Mouse (Mus musculus) gastrocnemius, adult 8-10 months (tissue): Measurements from ENCODE around the gene Olfr516. TPM values are rescaled to one million over a fixed set of nuclear protein-coding genes. Genes with fewer than 3 reads are reported as not detected.
"Not testable (repeated sequence)": the region's sequence is repeated elsewhere in the genome, so short reads cannot be mapped to it uniquely, and the experiment has no call there.

Experiments
- DNase-seq, 2 experiments: peaks; one replicate each; pipeline ENCODE4 v3.0.0; 2022; ENCODE audit warnings: low spot score in 2 of 2
- total RNA-seq, 4 experiments: library from RNA; stranded (reverse); gene quantifications; 2 replicates each; pipeline ENCODE4 v1.2.4; 2022

Olfr516 gene
- total RNA-seq: not detected

DNA sequence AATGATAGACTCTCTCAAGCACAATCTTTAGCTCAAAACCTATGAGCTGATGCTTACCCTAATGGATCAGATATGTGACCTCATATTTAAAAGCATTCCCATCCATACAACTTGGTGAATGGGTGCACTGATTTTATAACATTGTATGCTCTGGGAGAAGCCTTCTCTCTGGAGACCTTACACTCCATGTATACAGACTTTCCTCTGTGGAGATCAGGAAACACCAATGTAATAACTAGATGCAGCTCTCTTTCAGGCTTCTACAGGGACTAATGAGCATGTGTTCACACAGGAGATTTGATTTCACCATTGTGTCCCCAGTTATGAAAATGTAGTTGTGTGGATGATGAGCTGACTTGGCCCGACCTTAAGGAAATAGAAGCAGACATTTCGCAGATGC is at the start of gene Olfr516:
Gene Olfr516, minus strand, starts transcription at position 101 of the 400 bp plus-strand sequence.
- DNase-seq: no peak

DNA sequence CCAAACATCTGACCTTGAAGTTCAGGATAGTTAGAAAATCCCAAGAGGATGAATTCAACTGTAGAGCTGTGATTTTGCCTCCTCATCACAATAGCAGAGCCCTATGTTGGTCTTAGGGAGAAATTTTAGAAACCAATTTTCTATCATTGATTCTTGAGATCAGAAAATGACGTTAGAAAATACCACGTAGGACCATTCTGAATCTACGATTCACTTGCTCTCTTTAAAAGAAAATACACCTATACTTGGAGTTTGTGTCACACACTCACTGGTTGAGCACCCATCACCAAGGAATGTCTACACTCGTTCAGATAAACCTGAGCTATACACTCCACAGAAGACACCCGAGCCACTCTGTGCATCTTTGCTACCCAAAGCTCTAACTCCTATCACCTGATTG is 44.0 kb upstream of the Olfr516 start, which contains the start of gene Olfr519:
Gene Olfr519, minus strand, starts transcription at position 101 of the 400 bp plus-strand sequence.
- DNase-seq: no peak

DNA sequence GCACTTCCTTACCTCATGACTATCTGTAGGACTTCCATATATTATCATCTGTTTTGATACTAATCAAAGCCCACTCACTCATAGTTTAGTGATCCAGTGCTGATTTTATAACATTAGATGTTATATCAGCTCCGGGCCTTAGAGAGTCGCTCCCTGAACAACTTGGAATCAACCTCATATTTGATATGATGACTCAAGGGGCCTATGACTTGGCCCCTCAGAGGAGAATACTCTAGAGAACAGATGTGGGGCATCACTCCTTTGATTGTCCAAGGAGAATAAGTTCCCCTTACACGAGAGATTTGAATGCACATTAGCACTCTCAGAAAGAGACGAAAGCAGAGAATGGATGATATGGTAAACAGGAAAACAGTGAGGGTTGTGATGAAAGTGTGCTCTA is 34.6 kb upstream of the Olfr516 start, which contains the start of gene Olfr518:
Gene Olfr518, minus strand, starts transcription at position 101 of the 400 bp plus-strand sequence.
- no peak for DNase-seq

DNA sequence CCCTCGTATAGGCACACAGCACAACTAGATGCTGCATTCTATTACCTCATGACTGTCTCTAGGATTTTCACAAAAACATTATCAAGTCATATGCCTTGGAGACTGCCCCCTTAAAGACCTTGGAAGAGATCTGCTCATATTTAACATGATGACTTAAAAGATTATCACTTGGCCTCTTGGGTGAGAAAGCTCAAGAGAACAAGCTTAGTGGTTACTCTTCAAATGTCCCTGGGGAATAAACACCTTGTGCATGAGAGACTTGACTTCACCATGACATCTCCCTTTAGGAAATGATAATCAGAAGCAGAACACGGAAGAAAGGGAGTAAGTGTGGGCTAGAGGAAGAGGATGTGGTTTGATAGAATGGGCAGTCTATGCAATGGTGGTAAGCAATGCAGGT is 21.9 kb upstream of the Olfr516 start, which contains the start of gene Olfr517:
Gene Olfr517, minus strand, starts transcription at position 101 of the 400 bp plus-strand sequence.
- DNase-seq: no peak

DNA sequence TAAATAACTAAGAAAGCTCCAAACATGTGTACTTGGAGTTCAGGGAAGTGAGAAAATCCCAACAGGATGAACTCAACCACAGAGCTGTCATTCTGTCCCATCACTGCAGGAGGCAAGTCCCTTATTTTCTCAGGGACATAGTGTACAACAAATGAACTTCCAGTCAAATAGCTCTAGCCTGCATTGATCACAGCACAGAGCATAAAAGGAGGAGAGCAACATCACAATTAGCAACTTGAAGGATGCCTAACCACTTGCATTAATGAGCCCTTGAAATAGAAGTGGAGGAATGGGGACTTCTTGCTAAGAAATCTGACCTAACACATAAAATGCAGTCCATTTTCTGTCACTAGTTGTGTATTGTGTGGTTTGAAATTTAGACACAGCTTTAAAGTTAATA is 24.4 kb downstream of the Olfr516 start, which contains the start of gene Olfr514:
Gene Olfr514, minus strand, starts transcription at position 101 of the 400 bp plus-strand sequence.
- no peak for DNase-seq

DNA sequence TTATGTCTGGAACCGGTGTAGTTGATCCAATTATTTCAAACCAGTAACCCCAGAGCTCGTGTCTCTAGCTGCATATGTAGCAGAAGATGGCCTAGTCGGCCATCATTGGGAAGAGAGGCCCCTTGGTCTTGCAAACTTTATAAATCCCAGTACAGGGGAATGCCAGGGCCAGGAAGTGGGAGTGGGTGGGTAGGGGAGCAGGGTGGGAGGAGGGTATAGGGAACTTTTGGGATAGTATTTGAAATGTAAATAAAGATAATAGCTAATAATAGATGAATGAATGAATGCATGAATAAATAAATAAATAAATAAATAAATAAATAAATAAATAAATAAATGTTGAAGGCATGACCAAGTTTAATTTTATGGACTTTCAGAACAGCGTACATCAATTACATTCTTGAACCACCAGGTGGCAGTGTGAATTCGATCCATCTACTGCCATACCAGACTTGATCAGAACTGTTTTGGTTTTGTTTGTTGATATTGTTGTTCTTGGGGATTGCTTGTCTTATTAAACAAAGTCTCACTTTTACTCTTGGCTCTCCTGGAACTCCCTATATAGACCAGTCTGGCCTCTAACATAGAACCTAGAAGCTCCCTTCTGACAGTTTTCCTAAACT is 35.6 kb downstream of the Olfr516 start:
- DNase-seq: not testable (repeated sequence)

DNA sequence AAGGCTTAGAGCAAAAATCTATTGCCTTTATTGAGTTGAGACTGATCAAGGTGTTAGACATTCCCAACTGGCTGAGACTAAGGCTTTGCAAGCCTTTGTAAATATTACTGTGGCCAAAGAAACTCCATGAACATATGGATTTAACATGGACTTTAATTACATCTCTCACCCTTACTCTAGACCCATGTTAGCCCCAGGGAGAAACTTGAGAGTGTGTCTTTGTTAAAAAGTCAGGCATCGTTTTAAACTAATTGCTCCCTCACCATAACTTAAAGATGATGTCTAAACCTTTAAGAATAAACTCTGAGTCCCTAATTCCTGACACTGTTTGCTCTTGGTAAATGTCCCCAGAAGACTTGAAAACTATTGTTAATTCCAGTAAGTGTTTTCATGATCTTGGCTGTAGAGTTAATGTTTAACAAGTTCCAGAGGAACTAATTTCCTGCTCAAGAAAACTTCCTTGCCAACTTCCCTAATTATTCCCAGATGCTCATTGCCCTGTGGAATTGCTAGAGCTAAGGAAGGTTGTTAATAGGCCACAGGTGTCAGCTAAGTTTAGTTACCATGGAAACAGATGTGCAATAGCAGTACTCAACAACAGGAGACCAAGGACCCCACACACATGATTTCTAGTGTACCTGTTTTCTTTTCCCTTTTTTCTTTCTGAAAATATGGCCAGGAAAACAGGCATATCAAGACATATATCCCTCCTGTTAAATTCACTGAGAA is 53.0 kb downstream of the Olfr516 start:
- peak in 1 of 2 experiments; percentile 3 for DNase-seq

Other genes starting within 250 kb of the Olfr516 start
- not detected for gene Olfr506, start 239.7 kb downstream of the Olfr516 start, total RNA-seq
- not detected for gene Olfr507, start 228.7 kb downstream of the Olfr516 start, total RNA-seq
- gene Olfr508, start 220.5 kb downstream of the Olfr516 start, total RNA-seq: not detected
- gene Olfr509, start 198.6 kb downstream of the Olfr516 start, total RNA-seq: not detected
- not detected for gene Olfr510, start 184.1 kb downstream of the Olfr516 start, total RNA-seq
- not detected for gene Olfr512, start 137.2 kb downstream of the Olfr516 start, total RNA-seq
- under 1 TPM in 1 of 4 experiments, not detected in 3; 0.27 TPM for gene Olfr513, start 99.6 kb downstream of the Olfr516 start, total RNA-seq
- gene Olfr514, start 24.5 kb downstream of the Olfr516 start, total RNA-seq: not detected
- not detected for gene Olfr517, start 21.9 kb upstream of the Olfr516 start, total RNA-seq
- gene Olfr518, start 34.5 kb upstream of the Olfr516 start, total RNA-seq: not detected
- gene Olfr519, start 43.9 kb upstream of the Olfr516 start, total RNA-seq: not detected
- 1 to 10 TPM; 1.3 to 2.5 (median 1.8) TPM for gene Nlrp10, start 79.6 kb upstream of the Olfr516 start, total RNA-seq
- gene Eif3f, start 83.9 kb upstream of the Olfr516 start, total RNA-seq: 100 to 1,000 TPM; 111 to 136 (median 121) TPM
- gene Tub, start 99.8 kb upstream of the Olfr516 start, total RNA-seq: under 1 TPM; 0.24 to 0.52 (median 0.31) TPM
- 1 to 10 TPM; 1.7 to 3.5 (median 2.3) TPM for gene Ric3, start 232.8 kb upstream of the Olfr516 start, total RNA-seq